Mouse (Mus musculus): ENCODE data around the gene Gm10073. TPM values are rescaled to one million over a fixed set of nuclear protein-coding genes. Genes with fewer than 3 reads are reported as not detected.
"Not testable (repeated sequence)": the region's sequence is repeated elsewhere in the genome, so short reads cannot be mapped to it uniquely, and the experiment has no call there.

The Gm10073 gene
- polyA plus RNA-seq, 1 experiment from 2014 or later, result 7.3 TPM

- Histone ChIP-seq H3K9ac (no peak overlapping the region), H3K4me2 (no peak overlapping the region), H3K36me3 (replicated peaks) (no peaks in the 10 kb centered on the region), H3K4me1 (replicated peaks) (0 out of 2 replicates have a peak, but pooled peaks cover 11% of the 10 kb centered on the region), H3K27me3 (peaks cover 15% of the 10 kb centered on the region), H3K4me3 (replicated peaks) (no peak overlapping the region), H3K9me3 (replicated peaks) (no peaks in the 10 kb centered on the region), H3K27ac (replicated peaks) (peak overlapping the region; percentile 56)
- WGBS (ENCODE audit: insufficient replicate concordance), result 79% methylated on average over 5 of the region's 5 CpGs
- no peak; the same call in 1 of the 2 replicates for ATAC-seq (ENCODE audit: insufficient read depth)
Measured at GRCm38 (mm10) chr8:106597067-106597466, 23.8 kb upstream of the Gm10073 start.

DNA sequence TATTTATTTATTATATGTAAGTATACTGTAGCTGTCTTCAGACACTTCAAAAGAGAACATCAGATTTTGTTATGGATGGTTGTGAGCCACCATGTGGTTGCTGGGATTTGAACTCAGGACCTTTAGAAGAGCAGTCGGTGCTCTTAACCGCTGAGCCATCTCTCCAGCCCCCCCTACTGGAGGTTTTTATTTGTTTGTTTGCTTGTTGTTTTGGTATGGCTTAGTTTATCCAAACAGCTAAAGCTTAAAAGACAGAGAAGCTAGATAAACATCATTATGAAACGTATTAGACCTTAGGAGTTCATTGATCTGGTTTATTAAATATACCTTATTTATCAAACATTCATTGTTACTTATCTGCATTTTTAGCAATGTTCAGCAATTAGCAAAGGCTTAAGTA is 22.4 kb upstream of the Gm10073 start:
- not testable (repeated sequence) for ATAC-seq (ENCODE audit: insufficient read depth); H3K9me3 ChIP-seq (replicated peaks); H3K27ac ChIP-seq (replicated peaks); H3K36me3 ChIP-seq (replicated peaks); H3K27me3 ChIP-seq; H3K4me3 ChIP-seq (replicated peaks); H3K9ac ChIP-seq; H3K4me2 ChIP-seq
- H3K4me1 ChIP-seq (replicated peaks), result 0 out of 2 replicates have a peak, but pooled peaks cover 11% of the 10 kb centered on the region
- 64% methylated on average over 3 of the region's 3 CpGs for WGBS (ENCODE audit: insufficient replicate concordance)

DNA sequence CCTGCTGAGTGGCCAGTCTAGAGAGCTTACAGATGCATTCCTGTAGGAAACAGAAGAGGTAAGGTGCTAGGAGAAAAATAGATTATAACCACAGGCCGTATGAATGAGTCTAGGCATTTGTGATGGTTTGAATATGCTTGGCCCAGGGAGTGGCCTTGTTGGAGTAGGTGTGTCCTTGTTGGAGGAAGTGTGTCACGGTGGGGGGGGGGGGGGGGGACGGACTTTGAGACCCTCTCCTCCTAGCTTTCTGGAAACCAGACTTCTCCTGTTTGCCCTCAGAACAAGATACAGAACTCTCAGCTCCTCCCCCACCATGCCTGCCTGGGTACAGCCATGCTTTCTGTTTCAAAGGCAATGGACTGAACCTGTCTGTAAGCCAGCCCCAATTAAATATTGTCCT is 19.2 kb upstream of the Gm10073 start:
- no peak for ATAC-seq (ENCODE audit: insufficient read depth)
- Histone ChIP-seq H3K4me1 (replicated peaks) (0 out of 2 replicates have a peak, but pooled peaks cover 10% of the 10 kb centered on the region), H3K36me3 (replicated peaks) (no peaks in the 10 kb centered on the region), H3K9ac (no peak overlapping the region), H3K4me2 (no peak overlapping the region), H3K9me3 (replicated peaks) (no peaks in the 10 kb centered on the region), H3K27ac (replicated peaks) (no peak overlapping the region), H3K4me3 (replicated peaks) (no peak overlapping the region), H3K27me3 (no peaks in the 10 kb centered on the region)
- whole genome bisulfite sequencing (ENCODE audit: insufficient replicate concordance), result 33% methylated on average over 3 of the region's 3 CpGs

GRCm38 (mm10) chr8:106588443-106589431 is 15.5 kb upstream of the Gm10073 start:
- ATAC-seq (ENCODE audit: insufficient read depth), result no peak; the same call in 1 of the 2 replicates
- Histone ChIP-seq H3K36me3 (replicated peaks) (no peaks in the 10 kb centered on the region), H3K4me2 (no peak overlapping the region), H3K27ac (replicated peaks) (peak overlapping the region; percentile 48; the same call in 1 of the 2 replicates), H3K4me1 (replicated peaks) (0 out of 2 replicates have a peak, but pooled peaks cover 10% of the 10 kb centered on the region), H3K27me3 (no peaks in the 10 kb centered on the region), H3K9me3 (replicated peaks) (no peaks in the 10 kb centered on the region), H3K9ac (no peak overlapping the region), H3K4me3 (replicated peaks) (no peak overlapping the region)
- WGBS (ENCODE audit: insufficient replicate concordance), result 44% methylated on average over 3 of the region's 3 CpGs

- no peak overlapping the region for H3K4me2 ChIP-seq
- no peak overlapping the region for H3K9ac ChIP-seq
- no peaks in the 10 kb centered on the region for H3K36me3 ChIP-seq (replicated peaks)
- H3K27me3 ChIP-seq, result no peaks in the 10 kb centered on the region
- 74% methylated on average over 8 of the region's 8 CpGs for WGBS (ENCODE audit: insufficient replicate concordance)
- H3K9me3 ChIP-seq (replicated peaks), result no peaks in the 10 kb centered on the region
- H3K27ac ChIP-seq (replicated peaks), result no peak overlapping the region
- H3K4me1 ChIP-seq (replicated peaks), result 0 out of 2 replicates have a peak, but pooled peaks cover 10% of the 10 kb centered on the region
- ATAC-seq (ENCODE audit: insufficient read depth), result no peak
- no peak overlapping the region for H3K4me3 ChIP-seq (replicated peaks)
Measured at GRCm38 (mm10) chr8:106586896-106587295, 13.6 kb upstream of the Gm10073 start.

GRCm38 (mm10) chr8:106585671-106586037 is 12.4 kb upstream of the Gm10073 start:
- WGBS (ENCODE audit: insufficient replicate concordance), result 17% methylated on average over 3 of the region's 3 CpGs
- no peak overlapping the region for H3K27ac ChIP-seq (replicated peaks)
- no peak overlapping the region for H3K9ac ChIP-seq

DNA sequence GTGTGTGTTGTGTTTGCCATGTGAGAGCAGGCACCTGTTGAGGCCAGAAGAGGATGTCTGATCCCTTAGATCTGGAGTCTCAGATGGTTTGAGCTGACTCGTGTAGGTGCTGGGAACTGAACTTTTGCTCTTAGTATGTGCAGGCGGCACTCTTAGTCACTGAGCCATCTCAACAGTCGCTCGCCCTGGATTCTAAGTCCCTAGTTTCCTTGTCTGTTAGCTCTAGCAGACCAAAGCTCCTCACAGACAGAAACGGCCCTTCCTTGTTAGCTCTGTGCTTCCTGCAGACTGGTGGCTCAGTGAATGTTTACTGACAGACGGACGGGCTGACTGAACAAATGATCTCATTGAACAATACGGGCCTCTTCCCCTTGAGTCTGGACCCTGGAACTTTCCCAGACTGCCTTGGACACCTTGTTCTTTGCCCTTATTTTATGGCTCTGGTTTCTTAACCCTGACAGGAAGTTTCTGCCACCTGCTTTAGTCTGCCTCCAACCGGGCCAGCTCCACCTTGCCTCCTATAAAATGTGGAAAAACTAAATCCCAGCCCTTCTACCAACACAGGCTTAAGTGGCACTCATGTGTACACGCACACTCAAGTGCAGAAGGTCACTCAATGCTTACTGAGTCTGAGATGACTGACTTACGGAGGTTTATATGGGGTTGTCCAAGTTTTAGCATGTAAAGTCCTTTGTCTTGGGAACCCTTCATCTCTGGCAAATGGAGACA is 11.8 kb upstream of the Gm10073 start:
- H3K27me3 ChIP-seq, result no peaks in the 10 kb centered on the region
- H3K9me3 ChIP-seq (replicated peaks), result no peaks in the 10 kb centered on the region
- H3K36me3 ChIP-seq (replicated peaks), result no peaks in the 10 kb centered on the region
- H3K27ac ChIP-seq (replicated peaks), result no peak overlapping the region
- H3K4me3 ChIP-seq (replicated peaks), result no peak overlapping the region
- H3K4me2 ChIP-seq, result no peak overlapping the region
- 39% methylated on average over 11 of the region's 11 CpGs for WGBS (ENCODE audit: insufficient replicate concordance)
- no peak overlapping the region for H3K9ac ChIP-seq
- H3K4me1 ChIP-seq (replicated peaks), result 0 out of 2 replicates have a peak, but pooled peaks cover 10% of the 10 kb centered on the region
- ATAC-seq (ENCODE audit: insufficient read depth), result no peak

More at GRCm38 (mm10) chr8:106585671-106586037, 12.4 kb upstream of the Gm10073 start:
- no peak overlapping the region for H3K4me2 ChIP-seq
- 0 out of 2 replicates have a peak, but pooled peaks cover 10% of the 10 kb centered on the region for H3K4me1 ChIP-seq (replicated peaks)
- H3K4me3 ChIP-seq (replicated peaks), result no peak overlapping the region
- no peaks in the 10 kb centered on the region for H3K36me3 ChIP-seq (replicated peaks)
- no peak for ATAC-seq (ENCODE audit: insufficient read depth)
- no peaks in the 10 kb centered on the region for H3K9me3 ChIP-seq (replicated peaks)
- no peaks in the 10 kb centered on the region for H3K27me3 ChIP-seq

GRCm38 (mm10) chr8:106581344-106582088 is 8.3 kb upstream of the Gm10073 start:
- no peak for ATAC-seq (ENCODE audit: insufficient read depth)
- no peaks in the 10 kb centered on the region for H3K36me3 ChIP-seq (replicated peaks)
- no peak overlapping the region for H3K4me3 ChIP-seq (replicated peaks)
- H3K4me2 ChIP-seq, result no peak overlapping the region
- H3K9ac ChIP-seq, result no peak overlapping the region
- no peak overlapping the region for H3K27ac ChIP-seq (replicated peaks)
- H3K27me3 ChIP-seq, result no peaks in the 10 kb centered on the region
- no peaks in the 10 kb centered on the region for H3K9me3 ChIP-seq (replicated peaks)
- WGBS (ENCODE audit: insufficient replicate concordance), result 48% methylated on average over 6 of the region's 6 CpGs
- H3K4me1 ChIP-seq (replicated peaks), result peaks cover 19% of the 10 kb centered on the region; the same call in 1 of the 2 replicates

GRCm38 (mm10) chr8:106579510-106579909 is 6.2 kb upstream of the Gm10073 start:
- no peak overlapping the region for H3K4me2 ChIP-seq
- H3K9ac ChIP-seq, result no peak overlapping the region
- peaks cover 10% of the 10 kb centered on the region; the same call in 1 of the 2 replicates for H3K4me1 ChIP-seq (replicated peaks)
- H3K9me3 ChIP-seq (replicated peaks), result no peaks in the 10 kb centered on the region
- 61% methylated on average over 2 of the region's 2 CpGs for WGBS (ENCODE audit: insufficient replicate concordance)
- H3K27me3 ChIP-seq, result no peaks in the 10 kb centered on the region
- ATAC-seq (ENCODE audit: insufficient read depth), result no peak
- no peak overlapping the region for H3K27ac ChIP-seq (replicated peaks)
- no peak overlapping the region for H3K4me3 ChIP-seq (replicated peaks)
- no peaks in the 10 kb centered on the region for H3K36me3 ChIP-seq (replicated peaks)

DNA sequence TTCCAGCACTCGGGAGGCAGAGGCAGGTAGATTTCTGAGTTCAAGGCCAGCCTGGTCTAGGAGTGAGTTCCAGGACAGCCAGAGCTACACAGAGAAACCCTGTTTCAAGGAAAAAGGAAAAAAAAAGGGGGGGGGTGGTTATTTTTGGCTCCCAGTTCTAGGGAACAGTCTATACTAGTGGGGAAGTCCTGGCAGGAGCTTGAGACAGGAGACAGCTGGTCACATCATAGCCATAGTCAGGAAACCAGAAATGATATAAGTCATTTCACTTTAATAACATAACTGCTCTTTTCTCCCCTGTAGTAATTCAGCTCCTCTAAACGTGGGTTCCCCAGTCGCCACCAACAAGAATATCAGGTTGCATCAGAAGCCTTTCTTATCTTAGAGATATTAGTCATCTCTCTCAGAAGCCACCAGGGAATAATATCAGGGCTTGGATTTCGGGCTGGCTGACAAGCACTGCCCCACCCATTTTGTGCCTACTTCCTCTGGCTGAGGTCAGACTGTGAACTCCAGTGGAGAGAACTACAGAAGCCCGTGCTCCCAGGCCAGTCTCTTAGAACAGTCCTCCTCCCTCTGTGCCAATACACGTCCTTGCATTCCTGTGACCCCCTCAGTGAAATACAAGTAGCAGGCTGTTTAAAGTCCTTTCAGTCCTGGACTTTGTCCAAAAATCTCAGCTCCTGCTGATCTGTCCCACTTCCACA is 3.7 kb upstream of the Gm10073 start:
- Histone ChIP-seq H3K36me3 (replicated peaks) (no peaks in the 10 kb centered on the region), H3K4me1 (replicated peaks) (peaks cover 10% of the 10 kb centered on the region; the same call in 1 of the 2 replicates), H3K27ac (replicated peaks) (no peak overlapping the region), H3K27me3 (no peaks in the 10 kb centered on the region), H3K4me3 (replicated peaks) (no peak overlapping the region), H3K4me2 (no peak overlapping the region), H3K9me3 (replicated peaks) (no peaks in the 10 kb centered on the region), H3K9ac (no peak overlapping the region)
- ATAC-seq (ENCODE audit: insufficient read depth), result peak; percentile 28; the same call in 1 of the 2 replicates
- WGBS (ENCODE audit: insufficient replicate concordance), result 10% methylated on average over 6 of the region's 6 CpGs
